Mouse (Mus musculus): ENCODE measurements around the gene Tmem80.

GRCm38 (mm10) chr7:141282756-141283155, 44.8 kb upstream of the Tmem80 start:
- TF ChIP-seq MAFK (IDR thresholded peaks at IDR 0.05; ENCODE audit: insufficient replicate concordance, low read length) (no peak), USF2 (conservative IDR thresholded peaks at IDR 0.05; ENCODE audit: low read depth, low read length) (no peak), POLR2A (IDR thresholded peaks at IDR 0.05; ENCODE audit: low read depth, low read length) (no peak), ELF1 (IDR thresholded peaks at IDR 0.05; ENCODE audit: low read depth, low read length) (no peak)

All from CH12.LX (cell line).